Mouse (Mus musculus): Measurements from ENCODE around the gene Aox4. TPM values are rescaled to one million over a fixed set of nuclear protein-coding genes. Genes with fewer than 3 reads are reported as not detected.

Gene Aox4
- polyA plus RNA-seq, 1 experiment from 2014 or later, result 0.04 TPM

DNA sequence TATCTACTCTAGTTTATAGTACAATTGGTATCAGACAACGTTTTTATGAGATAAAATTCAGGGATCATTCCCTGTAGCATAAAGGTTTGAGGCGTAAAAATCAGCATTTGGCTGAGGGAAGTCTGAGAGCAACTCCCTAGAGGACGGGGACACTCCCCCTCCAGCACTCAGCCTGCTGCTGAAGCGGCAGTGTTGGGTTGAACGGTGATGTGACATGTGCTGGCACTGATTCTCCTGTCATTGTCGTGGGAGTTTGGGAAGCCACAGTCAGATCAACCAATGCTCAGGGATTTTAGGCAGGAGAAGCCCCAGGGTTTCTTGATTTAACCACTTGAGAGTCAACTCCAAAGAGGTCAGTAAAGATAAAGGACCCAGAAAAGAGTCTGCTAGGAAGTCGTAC is 74.3 kb downstream of the Aox4 start:
- WGBS, result 58% methylated on average over 7 of the region's 7 CpGs

DNA sequence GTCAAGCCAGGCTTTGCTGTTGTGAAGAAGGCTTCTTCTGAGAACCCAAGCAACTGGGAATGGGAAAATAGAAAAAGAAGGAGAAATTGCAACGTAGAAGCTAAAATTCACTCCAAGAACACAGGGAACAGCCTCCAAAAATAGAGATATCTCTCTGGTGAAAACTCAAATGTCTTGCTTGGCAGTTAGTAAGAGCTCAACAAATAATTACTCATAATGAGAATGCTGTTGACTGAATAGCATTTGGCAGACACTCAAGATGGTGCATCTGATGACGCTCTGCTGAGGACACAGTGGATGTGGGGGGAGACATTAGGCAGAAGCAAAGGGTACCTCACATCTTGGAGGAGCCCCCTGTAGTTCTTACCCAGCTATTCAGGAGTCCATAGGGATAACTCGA is 77.9 kb downstream of the Aox4 start:
- ATAC-seq (ENCODE audit: insufficient read depth, low FRiP score, low TSS enrichment), result no peak
- 81% methylated on average over 3 of the region's 3 CpGs for WGBS

More for the DNA sequence above, 74.3 kb downstream of the Aox4 start:
- Histone ChIP-seq H3K9ac (ENCODE audit: low read length) (no peak overlapping the region), H3K4me1 (ENCODE audit: control insufficient read depth, insufficient read depth, low read length) (no peaks in the 10 kb centered on the region), H3K36me3 (ENCODE audit: control insufficient read depth, insufficient read depth, low read length) (no peaks in the 10 kb centered on the region), H3K4me2 (ENCODE audit: low read depth) (no peak overlapping the region), H3K27ac (ENCODE audit: low read depth, low read length) (no peak overlapping the region), H3K27me3 (ENCODE audit: control insufficient read depth, insufficient read depth, low read length) (no peaks in the 10 kb centered on the region), H3K9me3 (ENCODE audit: control insufficient read depth, low read length) (no peaks in the 10 kb centered on the region), H3K4me3 (ENCODE audit: low read depth, low read length) (no peak overlapping the region)
- no peak for DNase-seq (ENCODE audit: low spot score)
- ATAC-seq (ENCODE audit: insufficient read depth, low FRiP score, low TSS enrichment), result no peak

GRCm38 (mm10) chr1:58289863-58290469 is 79.8 kb downstream of the Aox4 start:
- ATAC-seq (ENCODE audit: insufficient read depth, low FRiP score, low TSS enrichment), result no peak
- WGBS, result 56% methylated on average over 16 of the region's 16 CpGs

More for the DNA sequence above, 77.9 kb downstream of the Aox4 start:
- Histone ChIP-seq H3K4me2 (ENCODE audit: low read depth) (no peak overlapping the region), H3K9ac (ENCODE audit: low read length) (no peak overlapping the region), H3K9me3 (ENCODE audit: control insufficient read depth, low read length) (no peaks in the 10 kb centered on the region), H3K27ac (ENCODE audit: low read depth, low read length) (no peak overlapping the region), H3K4me3 (ENCODE audit: low read depth, low read length) (no peak overlapping the region), H3K36me3 (ENCODE audit: control insufficient read depth, insufficient read depth, low read length) (no peaks in the 10 kb centered on the region), H3K27me3 (ENCODE audit: control insufficient read depth, insufficient read depth, low read length) (no peaks in the 10 kb centered on the region), H3K4me1 (ENCODE audit: control insufficient read depth, insufficient read depth, low read length) (no peaks in the 10 kb centered on the region)
- DNase-seq (ENCODE audit: low spot score), result no peak

GRCm38 (mm10) chr1:58291394-58292300 is 81.5 kb downstream of the Aox4 start:
- H3K9me3 ChIP-seq (ENCODE audit: control insufficient read depth, low read length), result no peaks in the 10 kb centered on the region
- no peaks in the 10 kb centered on the region for H3K36me3 ChIP-seq (ENCODE audit: control insufficient read depth, insufficient read depth, low read length)
- no peaks in the 10 kb centered on the region for H3K27me3 ChIP-seq (ENCODE audit: control insufficient read depth, insufficient read depth, low read length)
- H3K9ac ChIP-seq (ENCODE audit: low read length), result no peak overlapping the region
- no peak overlapping the region for H3K27ac ChIP-seq (ENCODE audit: low read depth, low read length)
- no peaks in the 10 kb centered on the region for H3K4me1 ChIP-seq (ENCODE audit: control insufficient read depth, insufficient read depth, low read length)
- ATAC-seq (ENCODE audit: insufficient read depth, low FRiP score, low TSS enrichment) (no peak), DNase-seq (ENCODE audit: low spot score) (no peak)
- WGBS, result 71% methylated on average over 13 of the region's 13 CpGs
- H3K4me3 ChIP-seq (ENCODE audit: low read depth, low read length), result no peak overlapping the region
- H3K4me2 ChIP-seq (ENCODE audit: low read depth), result no peak overlapping the region

More at GRCm38 (mm10) chr1:58289863-58290469, 79.8 kb downstream of the Aox4 start:
- no peak overlapping the region for H3K4me2 ChIP-seq (ENCODE audit: low read depth)
- H3K27ac ChIP-seq (ENCODE audit: low read depth, low read length), result no peak overlapping the region
- H3K36me3 ChIP-seq (ENCODE audit: control insufficient read depth, insufficient read depth, low read length), result no peaks in the 10 kb centered on the region
- no peaks in the 10 kb centered on the region for H3K9me3 ChIP-seq (ENCODE audit: control insufficient read depth, low read length)
- DNase-seq (ENCODE audit: low spot score), result no peak
- H3K4me3 ChIP-seq (ENCODE audit: low read depth, low read length), result no peak overlapping the region
- H3K9ac ChIP-seq (ENCODE audit: low read length), result no peak overlapping the region
- no peaks in the 10 kb centered on the region for H3K4me1 ChIP-seq (ENCODE audit: control insufficient read depth, insufficient read depth, low read length)
- H3K27me3 ChIP-seq (ENCODE audit: control insufficient read depth, insufficient read depth, low read length), result no peaks in the 10 kb centered on the region

DNA sequence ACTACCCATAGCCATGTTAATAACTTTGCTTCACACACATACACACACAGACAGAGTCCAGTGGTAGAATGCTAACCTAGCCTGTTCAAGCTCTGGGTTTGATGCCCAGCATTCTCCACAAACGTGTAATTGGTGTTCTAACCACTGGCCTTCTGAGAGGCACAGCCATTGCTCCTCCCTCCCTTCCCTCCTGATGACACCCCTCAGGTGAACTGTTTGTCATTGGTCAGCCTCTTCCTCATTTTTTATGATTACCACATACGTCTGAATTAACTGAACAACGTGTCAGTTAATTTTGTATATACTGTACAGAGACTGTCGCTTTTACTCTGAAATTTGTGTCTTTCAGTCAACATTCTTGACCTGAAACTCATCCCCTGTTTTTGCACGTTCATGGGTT is 84.5 kb downstream of the Aox4 start:
- no peaks in the 10 kb centered on the region for H3K27me3 ChIP-seq (ENCODE audit: control insufficient read depth, insufficient read depth, low read length)
- ATAC-seq (ENCODE audit: insufficient read depth, low FRiP score, low TSS enrichment) (no peak), DNase-seq (ENCODE audit: low spot score) (no peak)
- H3K36me3 ChIP-seq (ENCODE audit: control insufficient read depth, insufficient read depth, low read length), result no peaks in the 10 kb centered on the region
- no peaks in the 10 kb centered on the region for H3K4me1 ChIP-seq (ENCODE audit: control insufficient read depth, insufficient read depth, low read length)
- no peak overlapping the region for H3K9ac ChIP-seq (ENCODE audit: low read length)
- no peak overlapping the region for H3K4me3 ChIP-seq (ENCODE audit: low read depth, low read length)
- no peak overlapping the region for H3K4me2 ChIP-seq (ENCODE audit: low read depth)
- H3K27ac ChIP-seq (ENCODE audit: low read depth, low read length), result no peak overlapping the region
- 86% methylated on average over 5 of the region's 5 CpGs for WGBS
- no peaks in the 10 kb centered on the region for H3K9me3 ChIP-seq (ENCODE audit: control insufficient read depth, low read length)

DNA sequence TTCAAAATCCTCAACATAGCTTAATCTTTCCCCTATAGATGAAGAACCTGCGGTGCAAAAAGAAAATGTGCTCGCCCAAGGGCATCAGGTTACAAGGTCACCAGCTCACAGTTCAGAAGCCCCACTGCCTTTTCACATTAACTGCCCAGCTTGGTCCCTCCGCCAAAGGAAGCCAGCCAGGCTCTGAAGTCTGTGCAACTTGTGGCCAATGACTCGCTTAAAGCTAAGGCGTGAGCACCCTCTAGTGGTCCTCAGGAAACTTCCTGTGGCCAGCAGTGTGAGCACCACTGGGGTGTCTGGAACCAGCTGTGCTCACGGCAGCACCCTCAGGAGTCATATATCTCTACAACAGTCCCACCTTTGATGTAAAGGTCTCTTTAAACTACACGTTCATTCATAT is 86.1 kb downstream of the Aox4 start:
- no peak overlapping the region for H3K4me2 ChIP-seq (ENCODE audit: low read depth)
- H3K9ac ChIP-seq (ENCODE audit: low read length), result no peak overlapping the region
- no peaks in the 10 kb centered on the region for H3K9me3 ChIP-seq (ENCODE audit: control insufficient read depth, low read length)
- 2% methylated on average over 7 of the region's 7 CpGs for WGBS
- H3K27ac ChIP-seq (ENCODE audit: low read depth, low read length), result no peak overlapping the region
- ATAC-seq (ENCODE audit: insufficient read depth, low FRiP score, low TSS enrichment) (peak; percentile 81), DNase-seq (ENCODE audit: low spot score) (peak; percentile 67)
- no peaks in the 10 kb centered on the region for H3K36me3 ChIP-seq (ENCODE audit: control insufficient read depth, insufficient read depth, low read length)
- H3K4me3 ChIP-seq (ENCODE audit: low read depth, low read length), result no peak overlapping the region
- H3K27me3 ChIP-seq (ENCODE audit: control insufficient read depth, insufficient read depth, low read length), result no peaks in the 10 kb centered on the region
- no peaks in the 10 kb centered on the region; the same call in 1 of the 2 replicates for H3K4me1 ChIP-seq (ENCODE audit: control insufficient read depth, insufficient read depth, low read length)

- no peak for ATAC-seq (ENCODE audit: insufficient read depth, low FRiP score, low TSS enrichment)
- no peak overlapping the region for H3K4me3 ChIP-seq (ENCODE audit: low read depth, low read length)
- H3K9ac ChIP-seq (ENCODE audit: low read length), result no peak overlapping the region
- H3K9me3 ChIP-seq (ENCODE audit: control insufficient read depth, low read length), result no peaks in the 10 kb centered on the region
- no peaks in the 10 kb centered on the region; the same call in 1 of the 2 replicates for H3K4me1 ChIP-seq (ENCODE audit: control insufficient read depth, insufficient read depth, low read length)
- H3K4me2 ChIP-seq (ENCODE audit: low read depth), result no peak overlapping the region
- no peak overlapping the region for H3K27ac ChIP-seq (ENCODE audit: low read depth, low read length)
- H3K27me3 ChIP-seq (ENCODE audit: control insufficient read depth, insufficient read depth, low read length), result no peaks in the 10 kb centered on the region
- 50% methylated on average over 4 of the region's 4 CpGs for WGBS
- H3K36me3 ChIP-seq (ENCODE audit: control insufficient read depth, insufficient read depth, low read length), result no peaks in the 10 kb centered on the region
- no peak for DNase-seq (ENCODE audit: low spot score)
Observed at GRCm38 (mm10) chr1:58296821-58297220, 86.6 kb downstream of the Aox4 start.

- H3K4me3 ChIP-seq (ENCODE audit: low read depth, low read length), result no peak overlapping the region
- DNase-seq (ENCODE audit: low spot score) (no peak), ATAC-seq (ENCODE audit: insufficient read depth, low FRiP score, low TSS enrichment) (no peak)
- no peaks in the 10 kb centered on the region for H3K9me3 ChIP-seq (ENCODE audit: control insufficient read depth, low read length)
- no peak overlapping the region for H3K9ac ChIP-seq (ENCODE audit: low read length)
- H3K27ac ChIP-seq (ENCODE audit: low read depth, low read length), result no peak overlapping the region
- no peaks in the 10 kb centered on the region for H3K27me3 ChIP-seq (ENCODE audit: control insufficient read depth, insufficient read depth, low read length)
- H3K4me2 ChIP-seq (ENCODE audit: low read depth), result no peak overlapping the region
- H3K4me1 ChIP-seq (ENCODE audit: control insufficient read depth, insufficient read depth, low read length), result no peaks in the 10 kb centered on the region; the same call in 1 of the 2 replicates
- WGBS, result 77% methylated on average over 6 of the region's 6 CpGs
- no peaks in the 10 kb centered on the region for H3K36me3 ChIP-seq (ENCODE audit: control insufficient read depth, insufficient read depth, low read length)
Observed at GRCm38 (mm10) chr1:58298347-58298746, 88.2 kb downstream of the Aox4 start.

All from neural tube, embryonic 11.5 days (tissue).